Mouse (Mus musculus) cerebellum, adult (tissue): ENCODE measurements around the gene 1700029I15Rik.

Source experiments
- ATAC-seq: cut with Nextera tagmentation; 2 replicates; pipeline ENCODE4 v1.9.2; 2017; ENCODE audit warnings: mild to moderate bottlenecking, moderate library complexity, mixed read lengths; ENCODE audit not compliant: insufficient number of reproducible peaks, low FRiP score, low TSS enrichment

Gene 1700029I15Rik

DNA sequence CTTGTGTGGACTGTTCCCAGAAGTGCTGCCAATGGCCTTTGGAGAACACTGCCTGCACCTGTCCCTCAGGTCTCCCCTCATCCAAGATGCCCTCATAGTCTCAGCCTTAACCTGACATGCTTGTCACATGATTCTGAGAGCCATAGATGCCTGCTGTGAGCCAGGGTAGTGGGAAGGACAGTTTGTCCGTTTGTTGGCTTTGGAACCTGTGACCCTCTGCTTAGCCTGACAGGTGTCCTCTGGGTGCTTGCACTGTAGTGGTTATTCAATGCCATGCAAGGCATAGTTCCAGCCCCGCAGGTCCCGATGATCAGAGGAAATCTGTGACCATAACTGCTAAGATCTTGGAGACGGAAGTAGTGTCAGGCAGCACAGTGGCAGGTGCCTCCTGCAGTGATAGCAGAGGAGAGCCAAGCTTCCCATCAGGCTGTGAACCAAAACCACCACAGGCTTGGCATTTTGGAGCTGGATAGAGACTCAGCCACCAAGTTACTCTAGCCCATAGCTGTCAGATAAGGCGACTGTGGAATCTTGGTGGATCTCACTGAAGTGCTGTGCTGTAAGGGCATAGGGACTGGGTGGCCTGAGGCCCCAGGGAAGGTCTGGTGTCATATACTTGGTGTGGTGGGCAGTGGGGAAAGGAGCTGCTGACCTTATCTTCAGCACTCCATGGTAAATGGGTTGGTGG lies at the start of gene 1700029I15Rik:
1700029I15Rik (plus strand) TSS at position 638 of the 688 bp plus-strand sequence.
- ATAC-seq: no peak

DNA sequence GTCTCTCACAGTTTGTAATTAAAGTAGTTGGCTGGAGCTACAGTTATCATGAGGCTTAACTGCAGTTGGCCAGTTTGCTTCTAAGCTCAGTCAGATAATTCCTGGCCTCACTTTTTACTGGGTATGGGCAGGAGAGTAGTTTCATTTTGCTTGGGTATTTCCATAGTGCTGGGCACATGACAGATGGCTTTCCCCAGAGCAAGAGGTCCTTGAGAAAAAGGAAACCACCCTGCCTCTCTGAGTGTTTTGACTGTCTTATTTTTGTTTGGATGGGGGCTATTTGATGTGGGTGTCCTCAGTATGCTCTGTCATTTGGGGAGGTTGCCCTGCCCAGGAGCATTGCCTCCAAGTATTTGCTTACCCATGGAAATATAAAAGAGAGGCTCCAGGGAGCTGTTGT lies 39.9 kb upstream of the 1700029I15Rik start:
- ATAC-seq: no peak

DNA sequence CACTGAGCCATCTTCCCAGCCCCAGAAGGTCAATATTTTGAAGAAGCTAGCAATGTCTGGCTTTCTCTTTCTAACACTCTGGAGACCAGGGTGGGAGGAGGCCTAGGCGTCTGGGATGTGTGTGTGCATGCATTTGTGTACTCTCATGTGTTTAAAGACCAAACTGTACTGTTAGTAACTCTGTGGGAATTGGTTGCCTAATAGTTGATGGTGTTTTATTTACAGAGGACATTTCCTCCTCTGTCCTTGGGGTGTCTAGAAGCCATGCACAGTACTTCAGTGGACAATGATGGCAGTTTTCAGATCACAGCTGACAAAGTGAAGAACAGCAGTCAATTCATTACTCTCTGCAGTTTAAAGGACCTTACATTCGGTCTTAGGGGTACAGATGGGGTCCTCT lies 35.1 kb upstream of the 1700029I15Rik start:
- ATAC-seq: no peak

DNA sequence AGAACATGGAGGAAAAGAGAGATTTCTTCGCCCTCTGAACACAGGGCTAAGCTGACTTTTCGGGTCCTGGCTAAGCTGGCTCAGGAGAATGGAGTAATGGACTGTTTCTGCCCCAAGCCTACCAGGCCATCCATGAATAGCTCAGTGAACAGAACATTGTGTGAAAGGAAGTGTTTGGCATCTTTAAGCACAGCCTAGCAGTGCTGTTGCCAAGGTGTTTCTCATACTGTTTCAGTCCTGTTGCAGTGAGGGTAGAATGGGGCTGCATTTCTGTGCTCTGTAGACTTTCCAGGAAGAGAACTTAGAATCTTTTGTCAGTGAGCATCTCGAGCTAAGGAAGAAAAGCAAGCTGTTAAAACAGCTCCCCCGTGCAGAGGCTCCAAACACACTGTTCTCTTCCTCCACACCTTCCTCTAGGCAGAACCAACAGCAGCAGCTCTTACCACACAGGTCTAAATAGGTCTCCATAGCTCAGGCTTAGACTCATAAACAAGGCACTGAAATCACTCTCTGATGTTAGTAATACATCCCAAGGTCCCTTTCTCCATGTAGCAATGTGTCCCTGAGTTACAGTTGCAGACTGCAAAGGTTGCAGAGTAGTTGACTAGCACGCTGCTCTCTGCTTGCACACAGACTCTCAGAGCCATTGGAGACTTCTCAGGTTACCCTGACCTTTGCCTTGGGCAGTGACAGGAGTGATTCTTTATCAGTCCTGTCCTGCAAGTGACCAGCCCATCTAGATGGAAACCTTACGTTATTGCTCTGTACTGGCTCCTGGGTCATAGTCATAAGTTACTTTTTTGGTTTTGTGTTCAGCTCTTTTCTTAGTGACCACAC lies 32.5 kb upstream of the 1700029I15Rik start:
- ATAC-seq: no peak

DNA sequence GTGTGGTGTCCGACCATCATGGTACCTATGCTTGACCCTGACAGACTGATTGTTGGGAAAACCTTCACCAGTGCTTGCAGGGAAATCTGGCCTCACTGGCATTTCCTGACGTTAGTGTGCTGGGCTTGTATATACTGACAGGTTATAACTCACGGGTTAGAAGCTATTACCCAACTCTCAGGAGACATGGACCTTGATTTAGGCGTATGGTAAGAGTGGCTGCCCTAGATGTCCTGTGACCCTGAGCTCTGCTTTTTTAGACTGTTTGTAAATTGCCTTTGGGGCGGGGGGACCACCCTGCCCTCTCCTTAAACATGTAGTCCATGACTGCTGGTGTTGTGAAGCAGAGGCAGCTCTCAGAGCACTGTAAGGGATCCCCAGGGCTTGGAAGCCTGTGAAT lies 31.7 kb upstream of the 1700029I15Rik start:
- ATAC-seq: no peak

DNA sequence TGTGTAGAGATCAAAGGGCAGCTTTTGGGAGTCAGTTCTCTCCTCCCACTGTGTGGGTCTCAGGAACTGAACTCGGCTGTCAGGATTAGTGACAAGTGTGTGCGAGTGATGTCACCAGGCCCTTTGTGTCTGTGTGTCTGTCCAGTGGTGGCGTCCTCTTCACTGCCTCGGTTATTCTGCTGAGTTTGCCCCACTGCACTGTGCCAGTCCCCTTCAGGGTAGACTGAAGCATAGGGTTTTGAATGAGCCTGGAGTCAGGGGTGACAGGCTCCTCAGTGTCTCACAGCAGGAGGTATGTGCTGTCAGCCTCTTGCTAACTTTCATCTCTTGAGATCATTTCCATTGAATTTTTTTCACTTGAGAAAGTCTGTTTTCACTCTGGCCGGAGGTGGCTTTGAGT lies 28.9 kb upstream of the 1700029I15Rik start:
- no peak for ATAC-seq

DNA sequence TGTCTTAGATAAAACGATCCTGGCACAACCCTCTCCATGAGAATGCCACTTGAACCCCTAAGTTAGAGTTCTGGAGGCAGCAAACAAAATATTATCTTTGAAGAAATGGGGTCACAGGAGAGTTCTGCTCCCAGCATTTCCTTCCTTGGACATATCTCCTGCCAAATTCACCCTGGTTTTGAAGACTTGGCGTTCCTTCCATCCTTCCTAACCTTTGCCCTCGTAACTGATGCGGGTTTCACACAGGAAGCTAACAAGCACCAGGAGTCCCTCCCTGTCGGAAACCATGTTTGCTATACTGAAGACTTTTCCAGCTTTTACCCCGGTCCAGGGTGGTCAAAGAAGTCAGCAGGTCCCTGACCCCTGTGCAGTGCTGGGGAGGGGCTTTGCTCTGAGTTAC lies 28.1 kb upstream of the 1700029I15Rik start:
- ATAC-seq: no peak

DNA sequence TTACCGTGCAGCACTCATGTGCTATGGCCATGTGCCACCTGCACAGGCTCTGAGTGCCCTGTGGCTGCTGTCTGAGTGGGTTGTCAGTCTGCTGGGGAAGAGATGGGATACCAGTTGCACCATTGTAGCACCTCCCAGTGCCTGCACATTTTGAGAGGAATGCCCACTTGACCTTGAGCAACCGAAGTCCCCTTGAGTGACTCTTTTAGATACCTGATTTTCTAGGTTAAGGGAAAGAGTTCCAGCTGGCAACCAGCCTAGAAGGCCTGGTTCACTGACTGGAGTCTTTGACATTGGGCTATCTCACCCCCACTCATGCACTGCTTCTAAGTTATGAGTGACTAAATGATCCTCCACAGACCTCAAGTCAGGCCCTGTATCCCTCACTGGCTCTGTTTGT lies 23.0 kb upstream of the 1700029I15Rik start:
- ATAC-seq: no peak

DNA sequence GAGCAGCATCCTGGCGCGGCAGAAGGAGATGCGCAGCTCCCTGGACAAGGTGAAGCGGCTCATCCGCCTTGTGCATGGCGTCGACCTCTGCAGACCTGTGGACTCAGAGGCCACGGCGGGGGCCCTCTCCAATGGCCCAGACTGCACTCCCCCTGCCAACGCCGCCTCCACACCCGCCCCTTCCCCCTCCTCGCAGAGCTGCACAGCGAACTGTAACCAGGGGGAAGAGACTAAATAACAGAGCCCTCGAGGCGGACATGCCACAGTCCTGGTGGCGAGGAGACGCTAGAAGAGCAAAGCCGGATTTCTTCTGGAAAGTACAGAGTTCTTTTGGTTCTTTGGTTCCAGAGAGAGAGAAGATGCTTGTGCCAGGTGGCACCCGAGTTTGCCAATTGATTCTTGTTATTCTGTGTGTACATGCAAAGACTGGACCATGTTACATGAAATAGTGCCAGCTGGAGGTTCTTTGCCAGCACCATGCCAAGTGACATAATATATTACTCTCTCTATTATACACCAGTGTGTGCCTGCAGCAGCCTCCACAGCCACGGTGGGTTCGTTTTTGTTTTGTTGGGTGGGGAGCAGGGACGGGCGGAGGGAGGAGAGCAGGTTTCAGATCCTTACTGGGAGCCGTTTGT lies 22.0 kb upstream of the 1700029I15Rik start:
- ATAC-seq: no peak

DNA sequence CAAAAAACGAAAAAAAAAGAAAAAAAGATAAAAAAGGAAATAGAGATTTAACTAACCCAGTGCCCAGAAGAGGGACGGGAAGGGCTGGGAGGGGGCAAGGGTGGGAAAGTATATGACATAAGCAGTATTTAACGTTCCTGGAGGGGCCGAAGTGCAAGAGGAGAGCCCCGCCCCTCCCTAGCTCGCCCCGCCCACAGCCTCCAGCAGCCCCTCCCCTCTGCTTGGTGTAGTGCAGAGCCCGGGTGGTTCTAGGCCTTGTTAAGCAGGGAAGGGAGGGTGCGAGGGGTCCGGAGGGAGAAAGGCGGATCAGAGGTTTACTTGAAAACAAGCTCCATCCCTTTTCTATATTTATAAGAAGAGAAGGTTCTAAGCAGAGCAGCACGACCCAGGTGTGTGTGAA lies 21.4 kb upstream of the 1700029I15Rik start:
- ATAC-seq: no peak

DNA sequence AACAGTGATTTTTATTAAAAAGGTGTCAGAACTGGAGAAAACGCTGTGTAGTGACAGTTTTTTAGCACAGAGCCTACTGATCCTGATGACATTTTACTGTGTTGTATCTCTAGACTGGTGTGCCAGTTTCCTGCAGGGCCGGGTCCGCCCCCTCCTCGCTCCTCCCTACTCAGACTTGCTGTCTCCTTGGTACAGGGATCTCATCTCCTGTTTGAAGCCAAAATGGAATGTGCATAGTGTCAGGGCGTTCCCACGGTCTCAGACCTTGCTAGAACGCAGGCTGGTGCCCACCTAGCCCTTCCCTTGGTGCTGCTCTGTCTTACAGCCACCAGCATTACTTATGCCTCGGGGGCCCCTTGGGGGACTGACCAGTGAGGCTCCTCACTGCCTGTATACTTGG lies 20.5 kb upstream of the 1700029I15Rik start:
- no peak for ATAC-seq

DNA sequence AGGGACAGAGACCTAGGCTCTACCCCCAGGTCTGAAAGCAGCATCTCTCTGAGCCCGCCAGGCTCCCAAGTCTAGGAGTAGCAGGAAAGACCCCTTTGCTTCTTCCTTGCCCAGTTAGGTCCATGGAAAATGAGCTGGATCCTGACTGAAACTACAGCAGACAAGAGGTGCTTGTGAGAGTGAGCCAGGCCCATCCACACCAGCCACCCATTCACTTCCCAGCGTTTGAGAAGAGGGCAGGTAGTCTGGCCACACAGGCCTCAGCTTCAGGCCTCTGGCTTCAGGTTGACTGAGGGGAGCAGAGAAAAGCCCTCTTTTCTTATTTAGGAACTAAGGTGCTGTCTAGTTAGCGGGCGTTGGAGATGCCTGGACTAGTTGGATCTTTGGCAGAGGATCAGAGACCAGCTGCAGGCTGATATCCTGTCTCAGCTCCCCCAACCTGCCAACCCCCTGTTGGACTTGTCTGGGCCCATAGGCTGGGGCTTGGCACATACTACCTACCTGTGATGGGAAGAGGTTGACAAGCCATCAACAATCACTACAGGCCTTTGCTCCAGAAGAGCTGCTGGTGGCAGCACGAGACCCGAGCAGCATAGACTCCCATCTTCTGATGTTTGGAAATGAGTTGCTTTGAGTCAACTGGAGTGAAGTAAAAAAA lies 19.6 kb upstream of the 1700029I15Rik start:
- ATAC-seq: no peak

DNA sequence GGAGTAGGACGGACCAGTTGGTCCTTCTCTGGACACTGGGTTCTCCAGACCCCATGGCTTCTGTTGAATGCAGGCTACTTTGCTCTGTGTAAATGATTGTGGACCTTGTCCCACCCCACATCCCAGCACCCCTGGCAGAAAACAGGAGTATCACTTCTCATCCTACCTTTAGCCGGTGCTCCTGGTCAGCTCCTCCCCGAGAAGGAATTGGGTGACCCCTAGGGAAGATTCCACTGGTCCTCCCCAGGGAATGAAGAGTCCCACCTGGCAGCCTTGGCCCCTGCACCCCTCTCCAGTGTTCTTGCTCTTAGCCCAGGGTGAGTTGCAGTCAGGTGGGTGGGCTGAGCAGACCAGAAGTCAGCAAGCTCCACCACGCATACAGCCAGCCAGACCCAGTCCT lies 18.3 kb upstream of the 1700029I15Rik start:
- no peak for ATAC-seq

DNA sequence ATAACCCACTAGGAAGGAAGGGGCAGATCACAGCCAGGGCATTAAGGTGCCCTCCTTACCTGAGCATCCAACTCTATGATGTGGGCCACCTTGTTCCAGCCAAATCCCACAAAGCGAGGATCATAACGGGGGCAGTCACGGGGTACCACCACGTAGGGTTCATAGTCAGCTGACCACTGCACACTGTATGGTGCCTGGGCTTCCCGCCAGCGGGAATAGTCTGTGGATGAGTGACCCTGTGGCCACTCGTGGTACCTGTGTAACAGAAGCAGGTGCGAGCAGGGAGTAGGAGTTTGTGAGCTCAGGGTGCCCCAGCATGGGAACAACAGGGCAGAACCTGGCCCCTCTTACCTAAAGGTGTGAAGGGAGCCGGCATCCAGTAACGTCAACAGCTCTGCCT lies 16.8 kb upstream of the 1700029I15Rik start:
- ATAC-seq: no peak

DNA sequence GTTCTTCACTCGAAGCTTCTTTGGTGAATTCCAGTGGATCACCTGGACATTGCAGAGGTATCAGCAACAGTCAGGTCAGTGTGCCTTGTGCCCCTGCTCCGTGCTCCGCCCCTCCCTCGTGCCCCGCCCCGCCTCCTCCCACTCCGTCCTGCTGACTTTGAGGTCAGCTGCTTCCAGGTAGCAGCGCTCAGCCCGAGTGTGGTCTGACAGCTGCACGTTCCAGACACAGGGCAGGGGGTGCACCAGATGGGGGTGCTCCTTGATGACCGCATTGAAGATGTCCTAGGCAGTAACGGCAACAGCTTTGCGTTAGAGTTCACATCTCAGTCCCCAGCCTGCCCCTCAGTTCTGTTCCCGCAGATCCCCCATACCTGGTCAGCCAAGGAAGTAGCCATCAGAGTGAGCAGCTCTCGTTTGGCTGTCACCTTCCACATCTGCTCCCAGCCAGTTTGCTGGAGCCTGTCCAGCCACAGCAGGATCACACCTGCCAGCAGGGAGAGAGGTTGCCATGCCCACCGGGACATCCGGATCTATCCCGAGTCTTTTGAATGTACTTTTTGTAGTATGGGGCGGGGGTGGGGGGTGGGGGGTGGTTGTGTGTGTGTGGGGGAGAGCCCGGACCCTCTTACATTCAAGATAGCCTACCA lies 14.8 kb upstream of the 1700029I15Rik start:
- ATAC-seq: no peak

DNA sequence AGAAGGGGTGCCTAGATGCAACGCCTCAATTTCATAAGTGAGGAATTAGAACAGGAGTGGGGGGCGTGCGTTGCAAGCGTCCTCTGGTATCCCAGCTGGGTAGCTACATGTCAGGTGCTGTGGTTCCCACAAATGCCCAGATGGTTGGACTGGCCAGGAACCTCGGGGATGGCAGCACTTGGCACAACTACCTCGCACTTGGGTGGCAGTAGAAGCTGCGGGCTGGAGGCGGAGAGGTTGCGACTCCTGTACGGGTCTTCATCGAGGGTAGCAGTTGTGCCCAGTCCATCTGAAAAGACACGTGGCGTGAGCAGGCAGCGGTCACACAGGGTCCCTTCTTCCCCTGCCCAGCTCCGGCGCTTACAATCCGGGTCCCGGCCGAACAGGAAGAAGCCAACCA lies 12.0 kb upstream of the 1700029I15Rik start:
- no peak for ATAC-seq

DNA sequence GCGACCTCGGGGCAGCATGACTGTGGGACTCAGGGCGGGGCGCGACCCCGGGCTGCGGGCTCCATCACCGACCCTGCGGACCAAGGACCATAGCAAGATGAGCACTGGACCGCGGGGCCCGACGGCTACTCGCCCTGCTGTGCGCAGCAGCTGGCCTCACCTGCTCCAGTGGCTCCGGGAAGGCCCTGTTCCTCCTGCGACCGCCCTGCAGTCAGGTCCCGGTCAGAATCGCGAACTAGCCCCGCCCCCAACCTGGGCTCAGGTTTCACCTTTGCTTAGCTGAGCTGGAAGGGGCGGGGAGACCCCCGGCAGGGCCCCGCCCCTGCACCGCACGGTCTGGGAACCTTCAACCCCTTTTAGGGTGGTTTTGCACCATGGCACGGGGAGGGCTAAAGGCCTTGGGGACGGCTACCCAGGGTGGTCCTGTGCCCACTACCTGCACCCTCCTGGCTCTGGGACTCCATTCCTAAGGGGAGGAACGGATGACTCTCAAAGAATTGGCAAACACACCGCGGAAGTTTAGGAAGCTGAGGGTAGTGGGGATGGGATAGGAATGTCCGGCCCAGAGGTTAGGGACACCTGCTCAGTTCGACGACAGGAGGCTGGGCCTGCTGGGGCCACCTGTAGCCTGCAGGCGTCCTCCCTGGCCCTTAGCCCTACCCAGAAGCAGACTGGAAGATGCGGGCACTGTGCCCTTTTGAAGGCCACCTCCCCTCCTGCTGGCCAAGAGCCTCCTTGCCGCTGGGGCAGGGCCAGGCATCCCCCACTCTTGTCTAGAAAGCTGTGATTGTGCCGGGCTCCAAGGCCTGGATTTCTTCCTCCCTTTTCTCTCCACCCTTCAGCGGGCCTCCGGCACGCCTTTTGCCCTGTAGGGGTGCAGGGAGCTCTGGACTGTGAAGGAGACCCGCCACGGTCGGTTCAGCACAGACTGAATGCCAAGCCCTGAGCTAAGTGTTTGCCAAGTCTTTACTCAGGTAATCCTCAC lies 11.2 kb upstream of the 1700029I15Rik start:
- ATAC-seq: no peak

DNA sequence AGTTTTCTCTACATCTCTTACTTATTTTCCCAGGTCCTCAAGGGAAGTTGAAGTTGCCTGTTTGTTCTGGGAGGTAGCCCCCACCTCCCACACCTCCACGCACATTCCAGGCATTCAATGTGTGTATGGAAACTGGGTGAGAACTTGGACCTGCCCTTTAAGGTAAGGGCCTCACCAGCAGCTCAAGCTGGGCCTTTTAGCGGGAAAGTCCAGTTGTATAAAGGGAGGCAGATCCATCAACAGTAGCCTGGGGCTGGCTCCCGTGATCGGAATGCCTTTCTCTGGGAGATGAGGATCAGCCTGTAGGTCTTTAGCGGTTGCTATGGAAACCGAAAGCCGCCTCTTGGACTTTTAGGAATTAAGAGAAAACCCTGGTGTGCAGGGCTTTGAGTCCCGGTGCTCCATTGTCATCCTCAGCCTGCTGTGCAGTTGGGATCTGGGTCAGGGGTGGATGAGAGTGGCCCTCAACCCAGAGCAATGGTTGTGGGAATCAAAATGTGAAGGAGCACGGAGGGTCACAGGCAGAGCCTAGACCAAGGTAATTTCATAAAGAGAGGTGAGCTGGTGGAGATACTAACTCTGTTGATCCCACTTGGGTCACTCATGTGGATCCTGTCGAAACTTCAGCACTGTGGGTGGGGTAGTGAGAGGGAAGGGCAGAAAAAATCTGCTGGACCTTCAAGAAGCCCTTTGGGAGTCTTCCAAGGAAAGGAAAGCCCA lies 10.2 kb upstream of the 1700029I15Rik start:
- ATAC-seq: no peak
